Mouse (Mus musculus): ENCODE data around the gene Gpatch4.
A peak's percentile ranks its signal among the peaks of the same experiment; 100 is the strongest.

Gpatch4 gene

DNA sequence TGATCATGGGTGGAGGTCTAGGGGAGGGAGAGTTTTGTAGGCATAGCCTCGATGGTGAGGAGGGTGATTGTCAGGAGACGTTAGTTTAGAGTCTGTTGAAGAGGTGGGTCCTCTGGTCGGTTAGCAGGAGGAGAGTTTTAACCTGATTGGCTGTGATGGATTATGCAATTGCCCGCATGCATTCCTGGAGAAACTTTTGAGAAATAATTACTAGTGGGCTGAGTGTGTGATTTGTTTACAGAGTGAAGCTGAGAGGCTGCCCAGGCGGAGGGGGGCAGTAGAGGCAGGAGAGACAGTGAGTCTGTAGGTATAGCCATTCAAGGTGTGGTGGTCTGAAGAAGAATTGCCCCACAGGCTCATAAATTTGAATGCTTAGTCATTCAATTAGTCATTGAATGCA lies 9.4 kb upstream of the Gpatch4 start:
- no peak for DNase-seq

- DNase-seq = no peak
Measured at GRCm38 (mm10) chr3:88035561-88036293, 7.2 kb upstream of the Gpatch4 start.

GRCm38 (mm10) chr3:88049532-88049931 lies 6.6 kb downstream of the Gpatch4 start:
- no peak for DNase-seq

GRCm38 (mm10) chr3:88057030-88057429 lies 14.1 kb downstream of the Gpatch4 start:
- DNase-seq = no peak

- DNase-seq = peak; percentile 87
Measured at GRCm38 (mm10) chr3:88057902-88058696, 15.2 kb downstream of the Gpatch4 start, which contains the start of gene Naxe. TSS of gene Naxe (minus strand) at chr3:88058495.

- DNase-seq = no peak
Measured at GRCm38 (mm10) chr3:88068386-88068785, 25.5 kb downstream of the Gpatch4 start.

GRCm38 (mm10) chr3:88071783-88072182 lies 28.9 kb downstream of the Gpatch4 start:
- peak; percentile 84 for DNase-seq

GRCm38 (mm10) chr3:88073631-88074030 lies 30.7 kb downstream of the Gpatch4 start:
- no peak for DNase-seq

DNA sequence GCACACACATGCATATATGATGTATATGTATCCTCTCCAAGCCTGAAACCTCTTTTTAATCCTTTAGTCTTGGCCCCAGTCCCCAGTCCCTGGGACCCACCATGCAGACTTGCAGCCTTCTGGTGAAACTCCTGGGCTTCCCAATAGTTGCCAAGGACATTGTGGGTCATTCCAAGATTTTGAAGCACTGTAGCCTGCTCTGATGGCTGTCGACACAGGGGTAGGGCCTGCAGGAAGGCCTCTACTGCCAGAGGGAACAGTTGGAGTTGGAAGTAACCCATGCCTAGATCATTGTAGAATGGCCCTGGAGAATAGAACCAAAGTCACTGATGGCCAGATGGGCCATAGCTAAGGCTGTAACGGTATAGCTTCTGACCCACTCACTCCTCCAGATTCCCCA lies 31.4 kb downstream of the Gpatch4 start:
- no peak for DNase-seq

- DNase-seq = no peak
Measured at GRCm38 (mm10) chr3:88074766-88075165, 31.9 kb downstream of the Gpatch4 start.

DNA sequence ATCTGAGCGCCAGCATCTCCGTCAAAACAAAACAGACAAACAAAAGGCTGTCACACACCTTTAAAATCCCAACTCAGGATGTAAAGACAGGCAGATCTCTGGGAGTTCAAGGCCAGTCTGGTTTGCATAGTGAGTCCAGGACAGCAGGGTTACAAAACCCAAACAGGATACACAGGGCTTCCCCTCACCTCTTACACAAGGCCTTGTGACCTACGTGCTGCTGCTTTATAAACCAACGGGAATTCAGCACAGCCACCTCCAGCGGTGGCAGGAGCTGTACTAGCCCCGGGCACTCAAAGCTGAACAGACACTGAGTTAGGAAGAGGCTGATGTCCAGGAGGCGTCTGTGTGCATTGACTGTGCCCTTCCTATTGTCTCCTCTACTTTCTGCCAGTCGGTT lies 34.5 kb downstream of the Gpatch4 start:
- no peak for DNase-seq

DNA sequence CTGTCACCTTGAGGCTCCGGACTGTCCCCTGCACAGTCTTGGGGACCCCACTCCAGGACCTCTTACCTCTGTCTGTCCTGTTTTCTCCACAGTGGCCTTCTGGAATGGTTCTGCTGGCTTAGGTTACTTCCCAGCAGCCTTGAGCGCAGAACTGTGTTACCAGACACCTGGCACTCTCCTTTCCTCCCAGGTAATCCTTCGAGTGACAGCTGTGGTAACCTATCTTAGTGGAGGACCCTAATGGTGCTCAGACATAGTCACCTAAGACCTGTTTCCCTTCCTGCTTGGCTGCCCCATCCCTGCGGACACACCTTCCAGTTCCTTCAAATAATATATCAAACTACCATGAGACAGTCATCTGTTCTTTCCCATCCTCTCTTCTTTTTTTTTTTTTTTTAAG lies 35.3 kb downstream of the Gpatch4 start, which contains the start of gene Ttc24:
Gene Ttc24, minus strand, starts transcription at position 101 of the 400 bp plus-strand sequence.
- DNase-seq = no peak

- peak; percentile 86 for DNase-seq
Measured at GRCm38 (mm10) chr3:88081345-88082223, 38.7 kb downstream of the Gpatch4 start, which contains the start of gene Iqgap3. TSS of gene Iqgap3 (plus strand) at chr3:88081971.

DNA sequence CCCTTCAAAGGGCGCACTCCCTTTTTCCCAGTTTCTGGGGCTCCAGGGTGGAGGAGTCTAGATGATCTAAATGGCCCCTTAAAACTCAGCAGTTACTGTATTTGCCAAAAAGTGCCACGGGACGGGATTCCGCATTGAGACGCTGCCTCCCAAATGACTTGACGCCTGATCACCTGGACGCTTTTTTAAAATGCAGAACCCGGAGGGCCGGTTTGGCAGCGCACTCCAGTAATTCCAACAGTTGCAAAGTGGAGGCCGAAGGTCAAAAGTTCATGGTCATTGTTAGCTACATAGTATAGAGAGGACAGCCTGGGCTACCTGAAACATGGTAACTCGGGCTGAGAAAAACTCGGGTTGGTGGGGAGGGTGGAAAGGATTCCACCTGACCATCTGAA lies 39.3 kb downstream of the Gpatch4 start:
- DNase-seq = no peak

- no peak for DNase-seq
Measured at GRCm38 (mm10) chr3:88082663-88083062, 39.8 kb downstream of the Gpatch4 start.

GRCm38 (mm10) chr3:88084001-88084400 lies 41.1 kb downstream of the Gpatch4 start:
- no peak for DNase-seq

GRCm38 (mm10) chr3:88085459-88085858 lies 42.6 kb downstream of the Gpatch4 start:
- DNase-seq = no peak

- peak; percentile 48 for DNase-seq
Measured at GRCm38 (mm10) chr3:88087688-88088087, 44.8 kb downstream of the Gpatch4 start.

GRCm38 (mm10) chr3:88090106-88090505 lies 47.2 kb downstream of the Gpatch4 start:
- no peak for DNase-seq

DNA sequence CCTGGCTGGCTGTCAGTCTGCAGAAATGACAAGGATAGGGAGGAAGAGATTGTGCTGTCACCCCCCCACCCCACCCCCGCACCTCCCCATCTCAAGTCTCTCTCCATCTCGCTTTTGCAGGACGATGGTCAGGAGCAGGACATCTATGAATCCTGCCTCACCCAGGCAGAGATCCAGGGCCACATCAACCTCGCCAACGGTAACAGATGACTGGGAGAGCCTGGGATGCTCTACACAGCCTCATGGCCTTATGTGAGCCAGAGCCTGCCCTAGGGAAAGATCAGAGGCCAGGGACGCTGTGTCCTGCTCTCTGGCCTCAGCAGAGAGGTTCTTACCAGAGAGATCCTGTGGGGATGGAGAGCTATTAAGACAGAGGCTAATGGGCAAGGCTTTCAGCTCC lies 47.7 kb downstream of the Gpatch4 start:
- DNase-seq = no peak

- no peak for DNase-seq
Measured at GRCm38 (mm10) chr3:88094126-88094525, 51.2 kb downstream of the Gpatch4 start.

GRCm38 (mm10) chr3:88097666-88098065 lies 54.8 kb downstream of the Gpatch4 start:
- DNase-seq = no peak

- no peak for DNase-seq
Measured at GRCm38 (mm10) chr3:88100251-88100650, 57.3 kb downstream of the Gpatch4 start.
